In the genomic region with DNA sequence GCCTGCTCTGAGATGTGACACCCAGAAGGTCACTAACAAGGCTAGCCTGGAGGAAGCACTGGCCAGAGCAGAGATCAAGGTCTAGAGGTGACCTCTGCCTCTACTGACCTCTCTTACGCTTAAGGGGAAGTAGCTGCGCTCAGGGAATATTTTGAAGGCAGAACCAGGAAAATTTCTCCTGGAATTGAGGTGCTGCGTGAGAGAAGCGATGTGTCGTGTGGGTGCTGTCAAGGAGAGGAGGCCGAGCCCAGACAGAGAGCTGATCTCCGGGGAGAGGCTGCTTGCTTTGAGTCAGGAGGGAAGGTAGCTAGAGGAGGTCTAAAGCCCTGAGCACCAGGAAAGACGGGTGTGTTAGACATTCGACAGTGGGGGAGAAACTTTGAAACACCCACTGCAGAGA, we compare ENCODE assay signal across 24 mouse cellular contexts. TPM values are rescaled to one million over a fixed set of nuclear protein-coding genes. Genes with fewer than 3 reads are reported as not detected.
DNase-seq lines count a peak whose midpoint lies in the region; ATAC-seq and TF ChIP-seq lines count a peak whose summit lies in the region.
"Had no signal": no experiment of that assay in that cellular context is flagged by ENCODE, and none has a peak within 500 bp of the region (broad histone marks: within the 10 kb centered on the region; RNA-seq: fewer than 3 reads in every experiment).

No protein-coding gene starts in this region.

- H3K27ac ChIP-seq in CH12.LX (ENCODE audit: insufficient read depth, low read depth) = peak overlapping the region; percentile 74
- H3K27ac ChIP-seq in ES-E14 (ENCODE audit: insufficient read depth, low read depth, low read length, poor library complexity, severe bottlenecking) = no peak overlapping the region
- H3K27ac ChIP-seq: embryonic facial prominence, embryonic 13.5 days; embryonic facial prominence, embryonic 15.5 days; forebrain, embryonic 10.5 days; forebrain, embryonic 12.5 days had no signal

- H3K4me2 ChIP-seq in CH12.LX (ENCODE audit: insufficient read depth, low read depth, poor library complexity, severe bottlenecking) = peak overlapping the region; percentile 61
- H3K4me2 ChIP-seq: embryonic facial prominence, embryonic 13.5 days; embryonic facial prominence, embryonic 15.5 days; forebrain, embryonic 12.5 days had no signal

- DNase-seq in adrenal gland, adult 2 months = peak; percentile 62
- DNase-seq in adrenal gland, postnatal 25 days = no peak
- no peak for DNase-seq in frontal cortex, postnatal 36 days (ENCODE audit: low spot score in 2 of 2)
- DNase-seq in CH12.LX (ENCODE audit: extremely low read depth) = no peak
- DNase-seq in ES-E14 (ENCODE audit: low read depth, low spot score) = no peak
- no peak for DNase-seq in heart, adult 18-20 months
- DNase-seq: adrenal gland, adult 8-10 months; B cell, adult 2 months; cerebellum, adult 11 months; cerebellum, adult 18-20 months; cerebellum, adult 8-10 months; cerebellum, adult 9-11 months; cerebellum, postnatal 14 days; cerebellum, postnatal 36 days; embryo, embryonic 11 days had no signal

- dilution Hi-C loops in CH12.LX (cut with MboI; ENCODE audit: extremely low pct_ligation_motif_present, extremely low pct_unique_long_range_greater_than_20kb, low sequenced_read_pairs) = no loop called here

- ATAC-seq in frontal cortex, adult (ENCODE audit: low TSS enrichment) = peak; percentile 58; the same call in 1 of the 2 replicates
- ATAC-seq: CD4-positive, CD25-positive, alpha-beta regulatory T cell, adult 4 months; forebrain, embryonic 14.5 days; forebrain, embryonic 16.5 days had no signal

- no peaks in the 10 kb centered on the region for H3K27me3 ChIP-seq in CH12.LX (replicated peaks)
- H3K27me3 ChIP-seq: embryonic facial prominence, embryonic 13.5 days; embryonic facial prominence, embryonic 15.5 days; forebrain, embryonic 12.5 days had no signal

- no peaks in the 10 kb centered on the region for H3K9me3 ChIP-seq in CH12.LX (replicated peaks; ENCODE audit: low read length)
- H3K9me3 ChIP-seq in ES-E14 (ENCODE audit: control insufficient read depth, insufficient read depth, low read depth, low read length) = no peaks in the 10 kb centered on the region
- H3K9me3 ChIP-seq: embryonic facial prominence, embryonic 13.5 days; embryonic facial prominence, embryonic 15.5 days; forebrain, embryonic 10.5 days; forebrain, embryonic 12.5 days had no signal

- peaks cover 25 to 53% of the 10 kb centered on the region in 2 experiments for H3K4me1 ChIP-seq in CH12.LX (ENCODE audit: control insufficient read depth in 1 of 2, insufficient read depth in 2 of 2)
- peaks cover 11 to 35% of the 10 kb centered on the region in 2 experiments for H3K4me1 ChIP-seq in ES-E14 (ENCODE audit: control insufficient read depth in 2 of 2, insufficient read depth in 2 of 2, low read length in 2 of 2, poor library complexity in 1 of 2)

- in situ Hi-C loops in CH12.LX (cut with MboI; ENCODE audit: low pct_ligation_motif_present, low pct_unique_long_range_greater_than_20kb, low sequenced_read_pairs) = no loop called here
- in situ Hi-C loops in ES-E14 (cut with MboI; ENCODE audit: low sequenced_read_pairs in 2 of 2, unreplicated experiment in 2 of 2) = no loop called here

- H3K79me2 ChIP-seq in CH12.LX (replicated peaks; ENCODE audit: control insufficient read depth, extremely low read depth, insufficient read depth, poor library complexity, severe bottlenecking) = peaks cover 4% of the 10 kb centered on the region; the same call in 1 of the 2 replicates

- TF ChIP-seq RAD21 in CH12.LX (IDR thresholded peaks at IDR 0.05; ENCODE audit: low read depth, low read length) = no peak

- TF ChIP-seq CTCF in CH12.LX (conservative IDR thresholded peaks at IDR 0.05 in 1 of 2, IDR thresholded peaks at IDR 0.05 in 1 of 2; ENCODE audit: low read depth in 2 of 2, low read length in 2 of 2) = no peak

- peak overlapping the region; percentile 52 for H3K9ac ChIP-seq in CH12.LX (ENCODE audit: insufficient read depth, low read depth)
- peak overlapping the region; percentile 17; the same call in 1 of the 2 replicates for H3K9ac ChIP-seq in ES-E14 (ENCODE audit: insufficient read depth, low read depth, low read length, poor library complexity, severe bottlenecking)
- H3K9ac ChIP-seq: embryonic facial prominence, embryonic 13.5 days; embryonic facial prominence, embryonic 15.5 days; forebrain, embryonic 12.5 days had no signal

- H3K36me3 ChIP-seq in CH12.LX (replicated peaks in 1 of 2; ENCODE audit: control insufficient read depth in 1 of 2, insufficient read depth in 1 of 2, low read length in 1 of 2) = peaks cover 0 to 3% of the 10 kb centered on the region in 2 experiments
- H3K36me3 ChIP-seq in ES-E14 (ENCODE audit: control insufficient read depth, insufficient read depth, low read length, poor library complexity, severe bottlenecking) = no peaks in the 10 kb centered on the region
- H3K36me3 ChIP-seq: embryonic facial prominence, embryonic 13.5 days; embryonic facial prominence, embryonic 15.5 days; forebrain, embryonic 10.5 days; forebrain, embryonic 12.5 days had no signal

- H3K4me3 ChIP-seq in CH12.LX (replicated peaks in 1 of 3; ENCODE audit: low read depth in 2 of 3, low read length in 2 of 3, poor library complexity in 1 of 3) (no peak overlapping the region), ES-E14 (ENCODE audit: insufficient read depth in 1 of 2, low read depth in 1 of 2, low read length in 2 of 2, poor library complexity in 1 of 2, severe bottlenecking in 1 of 2) (no peak overlapping the region)
- H3K4me3 ChIP-seq: embryonic facial prominence, embryonic 13.5 days; embryonic facial prominence, embryonic 15.5 days; erythroblast, embryonic 14.5 days; forebrain, embryonic 10.5 days; forebrain, embryonic 12.5 days had no signal

- TF ChIP-seq POLR2A in CH12.LX (IDR thresholded peaks at IDR 0.05; ENCODE audit: low read depth, low read length) = no peak

- TF ChIP-seq EP300 in CH12.LX (IDR thresholded peaks at IDR 0.05; ENCODE audit: low read length) = no peak

TF ChIP-seq in CH12.LX, 34 proteins besides CTCF, POLR2A, EP300 and RAD21:
- TF ChIP-seq UBTF (IDR thresholded peaks at IDR 0.05; ENCODE audit: low read depth, low read length) (peak; percentile 16; the same call in 1 of the 2 replicates), ZNF384 (IDR thresholded peaks at IDR 0.05; ENCODE audit: low read depth, low read length) (no peak), MAX (IDR thresholded peaks at IDR 0.05; ENCODE audit: low read length) (no peak), TCF12 (IDR thresholded peaks at IDR 0.05; ENCODE audit: low read depth, low read length) (no peak)

TF ChIP-seq in ES-E14, 5 proteins besides CTCF, POLR2A, EP300 and RAD21:
- TF ChIP-seq CHD2 (IDR thresholded peaks at IDR 0.05; ENCODE audit: low read depth, low read length) (no peak), MAFK (IDR thresholded peaks at IDR 0.05; ENCODE audit: insufficient read depth, low read depth, low read length) (no peak)

RNA-seq across cellular contexts. Expression of a gene that starts 35.2 kb away (rescaled TPM):
- 10 to 100 TPM; 16.1 to 18.6 TPM for total RNA-seq in adrenal gland, adult 2 months (2021)
- 2.5 and 3.7 TPM in 2 replicates for polyA plus RNA-seq in adrenal gland, adult 2 months (2012; rRNA removed)
- total RNA-seq in adrenal gland, postnatal 25 days (2021) = 20.4 and 22.3 TPM in 2 replicates
- 20.7 and 23.0 TPM in 2 replicates for total RNA-seq in CH12.LX (2012; rRNA removed)
- 39.5 and 40.4 TPM in 2 replicates for total RNA-seq in CH12.LX (2014; rRNA removed)
- 15.4 and 17.2 TPM in 2 replicates for polyA plus RNA-seq in CH12.LX (2012; ENCODE audit: insufficient read length, low read depth)
- total RNA-seq in ES-E14 (2012; rRNA removed) = 65.0 and 65.5 TPM in 2 replicates
- 10 to 100 TPM in 1 of 2 experiments, 1 to 10 TPM in 1; 9.0 to 10.9 TPM for total RNA-seq in heart, adult 18-20 months (2021)
